Mouse (Mus musculus): ENCODE measurements around the gene E2f6. TPM values are rescaled to one million over a fixed set of nuclear protein-coding genes. Genes with fewer than 3 reads are reported as not detected.

Gene E2f6
- polyA plus RNA-seq, 1 experiment = 6.5 TPM

DNA sequence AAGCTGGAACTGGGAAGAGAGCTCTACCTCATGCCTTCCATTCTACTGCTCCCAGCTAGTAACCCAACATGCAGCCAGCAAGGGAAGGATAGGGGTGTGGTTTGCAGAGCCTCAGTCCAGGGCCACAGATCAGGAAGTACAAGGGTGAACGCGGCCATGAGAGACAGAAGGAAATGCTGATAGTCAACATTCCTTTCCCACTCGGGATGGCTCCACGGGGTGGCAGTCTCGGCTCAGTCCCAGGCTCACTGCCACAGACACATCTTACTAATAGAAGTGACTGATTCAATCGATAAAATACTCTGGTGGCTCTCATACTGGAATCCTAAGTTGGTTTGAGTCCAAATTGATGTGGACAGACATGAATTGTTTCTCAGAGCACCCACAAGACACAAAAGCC lies 17.7 kb downstream of the E2f6 start:
- Histone ChIP-seq H3K27ac (ENCODE audit: insufficient read depth, low read length) (no peak overlapping the region), H3K36me3 (ENCODE audit: control insufficient read depth, insufficient read depth, low read length) (peaks cover 3% of the 10 kb centered on the region), H3K27me3 (ENCODE audit: control insufficient read depth, insufficient read depth, low read length) (no peaks in the 10 kb centered on the region), H3K4me1 (ENCODE audit: control insufficient read depth, insufficient read depth, insufficient read length) (no peaks in the 10 kb centered on the region), H3K4me3 (ENCODE audit: extremely low read depth, insufficient read depth, insufficient read length) (no peak overlapping the region)
- TF ChIP-seq CTCF (IDR thresholded peaks at IDR 0.05; ENCODE audit: extremely low read depth, insufficient read depth, insufficient read length, insufficient replicate concordance) = peak; percentile 25; the same call in 1 of the 2 replicates
- TF ChIP-seq POLR2A (IDR thresholded peaks at IDR 0.05; ENCODE audit: low read depth, low read length) = no peak
- 19% methylated on average over 6 of the region's 6 CpGs for WGBS
- peak in 1 of 2 experiments; percentile 12 for DNase-seq (ENCODE audit: low read depth in 1 of 2, low spot score in 2 of 2)

DNA sequence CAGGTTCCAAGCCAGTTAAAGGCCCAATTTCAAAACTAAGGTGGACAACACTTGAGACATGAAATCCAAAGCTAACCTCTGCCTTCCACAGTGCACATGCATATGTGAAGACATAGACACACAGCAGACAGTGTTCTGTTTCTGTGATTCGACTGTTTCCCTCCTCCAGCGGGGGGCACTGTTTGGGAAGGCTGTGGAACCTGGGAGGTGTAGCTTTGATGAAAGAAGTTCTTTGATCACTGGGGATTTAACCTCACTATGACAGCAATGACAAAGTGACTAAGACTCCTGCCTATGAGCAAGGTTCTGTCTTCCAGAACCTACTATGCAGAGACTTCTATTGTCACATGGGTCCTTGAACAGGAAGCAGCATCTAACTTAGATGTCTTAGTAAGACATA lies 19.0 kb downstream of the E2f6 start:
- DNase-seq (ENCODE audit: low read depth in 1 of 2, low spot score in 2 of 2) = no peak

DNA sequence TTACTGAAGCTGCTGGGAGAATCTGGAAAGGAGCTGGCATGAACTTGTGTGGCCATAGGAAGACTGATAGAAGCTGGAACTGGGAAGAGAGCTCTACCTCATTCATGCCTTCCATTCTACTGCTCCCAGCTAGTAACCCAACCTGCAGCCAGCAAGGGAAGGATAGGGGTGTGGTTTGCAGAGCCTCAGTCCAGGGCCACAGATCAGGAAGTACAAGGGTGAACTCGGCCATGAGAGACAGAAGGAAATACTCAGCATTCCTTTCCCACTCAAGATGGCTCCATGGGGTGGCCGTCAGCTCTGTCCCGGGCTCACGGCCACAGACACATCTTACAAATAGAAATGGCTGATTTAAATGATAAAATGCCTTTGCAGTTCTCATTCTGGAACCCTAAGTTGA lies 20.3 kb downstream of the E2f6 start:
- 68% methylated on average over 4 of the region's 4 CpGs for WGBS
- Histone ChIP-seq H3K27me3 (ENCODE audit: control insufficient read depth, insufficient read depth, low read length) (no peaks in the 10 kb centered on the region), H3K4me3 (ENCODE audit: extremely low read depth, insufficient read depth, insufficient read length) (no peak overlapping the region), H3K36me3 (ENCODE audit: control insufficient read depth, insufficient read depth, low read length) (no peaks in the 10 kb centered on the region), H3K27ac (ENCODE audit: insufficient read depth, low read length) (no peak overlapping the region), H3K4me1 (ENCODE audit: control insufficient read depth, insufficient read depth, insufficient read length) (no peaks in the 10 kb centered on the region)
- no peak for DNase-seq (ENCODE audit: low read depth in 1 of 2, low spot score in 2 of 2)
- TF ChIP-seq CTCF (IDR thresholded peaks at IDR 0.05; ENCODE audit: extremely low read depth, insufficient read depth, insufficient read length, insufficient replicate concordance) (no peak), POLR2A (IDR thresholded peaks at IDR 0.05; ENCODE audit: low read depth, low read length) (no peak)

More for the DNA sequence above, 19.0 kb downstream of the E2f6 start:
- 76% methylated on average over 2 of the region's 2 CpGs for WGBS
- H3K36me3 ChIP-seq (ENCODE audit: control insufficient read depth, insufficient read depth, low read length) = peaks cover 3% of the 10 kb centered on the region
- H3K4me1 ChIP-seq (ENCODE audit: control insufficient read depth, insufficient read depth, insufficient read length) = no peaks in the 10 kb centered on the region
- H3K27me3 ChIP-seq (ENCODE audit: control insufficient read depth, insufficient read depth, low read length) = no peaks in the 10 kb centered on the region
- H3K27ac ChIP-seq (ENCODE audit: insufficient read depth, low read length) = no peak overlapping the region
- TF ChIP-seq CTCF (IDR thresholded peaks at IDR 0.05; ENCODE audit: extremely low read depth, insufficient read depth, insufficient read length, insufficient replicate concordance) (no peak), POLR2A (IDR thresholded peaks at IDR 0.05; ENCODE audit: low read depth, low read length) (no peak)
- no peak overlapping the region for H3K4me3 ChIP-seq (ENCODE audit: extremely low read depth, insufficient read depth, insufficient read length)

DNA sequence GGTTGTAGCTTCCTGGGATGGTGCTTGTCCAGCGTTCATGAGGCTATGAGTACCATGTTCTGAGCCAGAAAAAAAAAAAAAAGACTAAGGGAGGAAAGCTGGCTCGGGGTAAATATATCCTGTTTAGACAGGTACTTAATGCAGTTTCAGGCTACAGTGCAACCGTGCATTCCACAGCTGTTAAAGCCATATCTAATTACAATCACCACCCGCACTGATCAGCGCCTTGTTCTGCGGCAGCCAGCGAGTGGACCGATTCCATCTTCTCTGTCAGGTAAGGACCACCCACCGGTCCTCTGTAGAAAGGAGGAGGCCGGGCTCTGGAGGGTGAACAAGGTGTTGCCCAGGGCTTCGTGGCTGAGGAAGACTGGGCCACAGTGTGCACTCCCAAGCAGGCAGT lies 23.9 kb downstream of the E2f6 start:
- WGBS = 90% methylated on average over 11 of the region's 11 CpGs
- Histone ChIP-seq H3K27me3 (ENCODE audit: control insufficient read depth, insufficient read depth, low read length) (no peaks in the 10 kb centered on the region), H3K27ac (ENCODE audit: insufficient read depth, low read length) (no peak overlapping the region), H3K4me1 (ENCODE audit: control insufficient read depth, insufficient read depth, insufficient read length) (no peaks in the 10 kb centered on the region), H3K36me3 (ENCODE audit: control insufficient read depth, insufficient read depth, low read length) (no peaks in the 10 kb centered on the region), H3K4me3 (ENCODE audit: extremely low read depth, insufficient read depth, insufficient read length) (no peak overlapping the region)
- TF ChIP-seq POLR2A (IDR thresholded peaks at IDR 0.05; ENCODE audit: low read depth, low read length) = no peak
- no peak for TF ChIP-seq CTCF (IDR thresholded peaks at IDR 0.05; ENCODE audit: extremely low read depth, insufficient read depth, insufficient read length, insufficient replicate concordance)
- no peak for DNase-seq (ENCODE audit: low read depth in 1 of 2, low spot score in 2 of 2)

DNA sequence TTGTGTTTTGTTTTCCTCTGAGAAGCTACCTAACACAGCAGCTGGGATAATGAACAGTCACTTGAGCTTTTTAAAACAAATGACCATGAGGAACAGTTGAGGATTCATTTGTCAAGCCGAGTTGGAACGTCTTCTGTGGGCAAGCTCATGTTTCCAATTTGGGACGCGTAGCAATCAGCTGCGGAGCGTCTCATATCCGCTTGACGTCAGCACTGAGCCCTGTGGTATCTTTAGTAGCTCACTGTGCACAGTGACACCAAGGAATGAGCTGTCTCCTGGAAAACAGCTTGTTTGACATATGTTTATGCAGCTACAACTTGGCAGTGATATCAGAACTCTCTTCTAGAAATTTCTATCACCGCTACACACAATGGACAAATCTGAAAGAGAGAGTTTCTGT lies 25.4 kb downstream of the E2f6 start:
- TF ChIP-seq POLR2A (IDR thresholded peaks at IDR 0.05; ENCODE audit: low read depth, low read length) = no peak
- no peak for TF ChIP-seq CTCF (IDR thresholded peaks at IDR 0.05; ENCODE audit: extremely low read depth, insufficient read depth, insufficient read length, insufficient replicate concordance)
- Histone ChIP-seq H3K4me1 (ENCODE audit: control insufficient read depth, insufficient read depth, insufficient read length) (no peaks in the 10 kb centered on the region), H3K27me3 (ENCODE audit: control insufficient read depth, insufficient read depth, low read length) (no peaks in the 10 kb centered on the region), H3K27ac (ENCODE audit: insufficient read depth, low read length) (no peak overlapping the region; the same call in 1 of the 2 replicates), H3K4me3 (ENCODE audit: extremely low read depth, insufficient read depth, insufficient read length) (no peak overlapping the region), H3K36me3 (ENCODE audit: control insufficient read depth, insufficient read depth, low read length) (no peaks in the 10 kb centered on the region)
- no peak for DNase-seq (ENCODE audit: low read depth in 1 of 2, low spot score in 2 of 2)
- WGBS = 79% methylated on average over 9 of the region's 9 CpGs

DNA sequence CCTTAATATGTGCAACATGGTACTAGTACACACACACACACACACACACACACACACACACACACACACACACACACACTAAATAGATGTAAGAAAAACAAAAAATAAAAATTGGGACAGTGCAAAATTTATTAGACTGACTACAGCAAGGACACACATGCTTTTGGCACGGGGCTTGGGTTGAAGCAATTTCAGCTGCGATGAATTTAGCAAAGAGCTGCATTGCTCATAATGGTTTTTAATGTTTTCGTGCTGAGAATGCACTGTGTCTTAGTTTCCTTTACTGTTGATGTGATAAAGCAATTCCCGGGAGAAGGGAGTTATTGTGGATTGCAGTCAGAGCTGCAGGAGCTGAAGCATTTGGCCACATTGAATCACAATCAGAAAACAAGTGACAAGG lies 27.0 kb downstream of the E2f6 start:
- no peak for DNase-seq (ENCODE audit: low read depth in 1 of 2, low spot score in 2 of 2)
- WGBS = 97% methylated on average over 4 of the region's 4 CpGs
- Histone ChIP-seq H3K27ac (ENCODE audit: insufficient read depth, low read length) (no peak overlapping the region), H3K27me3 (ENCODE audit: control insufficient read depth, insufficient read depth, low read length) (no peaks in the 10 kb centered on the region), H3K36me3 (ENCODE audit: control insufficient read depth, insufficient read depth, low read length) (no peaks in the 10 kb centered on the region), H3K4me3 (ENCODE audit: extremely low read depth, insufficient read depth, insufficient read length) (no peak overlapping the region), H3K4me1 (ENCODE audit: control insufficient read depth, insufficient read depth, insufficient read length) (no peaks in the 10 kb centered on the region)
- TF ChIP-seq POLR2A (IDR thresholded peaks at IDR 0.05; ENCODE audit: low read depth, low read length) = no peak
- TF ChIP-seq CTCF (IDR thresholded peaks at IDR 0.05; ENCODE audit: extremely low read depth, insufficient read depth, insufficient read length, insufficient replicate concordance) = no peak

DNA sequence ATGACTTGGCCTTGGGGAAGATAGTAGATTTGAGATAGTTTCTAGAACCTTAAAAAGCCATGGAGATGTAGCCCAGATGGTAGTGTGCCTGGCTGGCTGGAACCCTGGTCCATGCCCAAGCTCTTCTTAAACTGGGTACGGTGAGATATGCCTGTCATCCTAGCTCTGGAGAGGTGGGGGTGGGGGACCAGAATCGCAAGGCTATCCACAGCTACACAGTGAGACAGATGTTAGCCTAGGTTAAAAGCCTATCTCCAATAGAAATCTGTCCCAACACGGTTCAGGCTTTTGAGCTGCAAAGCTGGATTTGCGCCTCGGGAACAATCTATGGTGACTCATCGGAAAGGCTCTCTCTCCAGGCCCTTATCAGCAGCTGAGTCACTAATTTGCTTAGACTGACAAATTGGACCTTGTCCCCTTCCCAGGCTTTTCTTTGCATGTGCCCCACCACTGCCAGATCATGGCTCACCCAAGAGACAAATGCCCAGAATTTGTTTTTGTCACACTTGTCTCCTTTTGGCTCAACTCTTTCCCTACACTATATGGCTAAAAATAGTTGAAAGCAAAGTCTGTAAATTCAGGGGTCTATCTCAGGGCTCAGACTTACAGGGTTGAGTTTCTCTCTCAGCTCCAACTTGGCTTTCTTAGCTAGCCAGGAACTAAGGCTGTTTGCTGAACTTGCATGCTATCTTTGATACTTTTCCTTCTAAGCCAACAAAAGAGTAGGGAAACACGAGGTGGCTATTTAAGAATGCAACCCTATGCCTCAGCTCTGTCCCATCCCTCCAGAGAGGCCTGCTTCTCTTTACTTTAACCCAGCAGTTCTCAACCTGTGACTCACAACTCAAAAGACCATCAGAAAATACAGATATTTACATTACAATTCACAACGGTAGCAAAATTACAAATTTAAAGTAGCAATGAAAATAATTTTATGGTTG lies 30.3 kb downstream of the E2f6 start:
- no peak for DNase-seq (ENCODE audit: low read depth in 1 of 2, low spot score in 2 of 2)
- no peaks in the 10 kb centered on the region for H3K4me1 ChIP-seq (ENCODE audit: control insufficient read depth, insufficient read depth, insufficient read length)
- no peaks in the 10 kb centered on the region for H3K36me3 ChIP-seq (ENCODE audit: control insufficient read depth, insufficient read depth, low read length)
- H3K27ac ChIP-seq (ENCODE audit: insufficient read depth, low read length) = no peak overlapping the region
- WGBS = 74% methylated on average over 8 of the region's 8 CpGs
- TF ChIP-seq CTCF (IDR thresholded peaks at IDR 0.05; ENCODE audit: extremely low read depth, insufficient read depth, insufficient read length, insufficient replicate concordance) (no peak), POLR2A (IDR thresholded peaks at IDR 0.05; ENCODE audit: low read depth, low read length) (no peak)
- H3K4me3 ChIP-seq (ENCODE audit: extremely low read depth, insufficient read depth, insufficient read length) = no peak overlapping the region
- no peaks in the 10 kb centered on the region for H3K27me3 ChIP-seq (ENCODE audit: control insufficient read depth, insufficient read depth, low read length)
